Mouse (Mus musculus) C2C12 (cell line): ENCODE data around the gene Trex1.

Experiments used
- CEBPB ChIP-seq: IDR thresholded peaks from one replicate; pipeline ENCODE4 v1.6.1; 2011; ENCODE audit warnings: low read depth, mild to moderate bottlenecking, control low read depth, moderate library complexity
- CTCF ChIP-seq: IDR thresholded peaks from one replicate; pipeline ENCODE4 v1.5.1; 2011; ENCODE audit not compliant: control insufficient read depth, insufficient read depth, insufficient read length
- MAX ChIP-seq: IDR thresholded peaks from one replicate; pipeline ENCODE4 v1.6.1; 2011; ENCODE audit warnings: mild to moderate bottlenecking, control low read depth

GRCm38 (mm10) chr9:109081749-109082123 is 22.2 kb upstream of the Trex1 start:
- no peak for TF ChIP-seq CEBPB
- no peak for TF ChIP-seq MAX
- TF ChIP-seq CTCF: no peak
